Mouse (Mus musculus) embryo, embryonic 11.5 days (tissue): Measurements from ENCODE around the gene Golgb1.

Source experiments
- DNase-seq: peaks from one replicate; pipeline ENCODE4 v3.0.0-alpha.2; 2012; ENCODE audit warnings: low read depth, low spot score

Gene Golgb1

DNA sequence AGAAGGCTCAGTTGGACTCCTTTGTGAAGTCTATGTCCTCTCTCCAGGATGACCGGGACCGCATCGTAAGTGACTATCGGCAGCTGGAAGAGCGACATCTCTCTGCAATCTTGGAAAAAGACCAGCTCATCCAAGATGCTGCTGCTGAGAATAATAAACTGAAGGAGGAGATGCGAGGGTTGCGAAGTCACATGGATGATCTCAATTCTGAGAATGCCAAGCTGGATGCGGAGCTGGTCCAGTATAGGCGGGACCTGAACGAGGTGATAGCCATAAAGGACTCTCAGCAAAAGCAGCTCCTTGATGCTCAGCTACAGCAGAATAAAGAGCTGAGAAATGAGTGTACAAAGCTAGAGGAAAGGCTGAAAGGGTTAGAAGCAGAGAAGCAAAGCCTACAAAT is 43.6 kb downstream of the Golgb1 start:
- no peak for DNase-seq

DNA sequence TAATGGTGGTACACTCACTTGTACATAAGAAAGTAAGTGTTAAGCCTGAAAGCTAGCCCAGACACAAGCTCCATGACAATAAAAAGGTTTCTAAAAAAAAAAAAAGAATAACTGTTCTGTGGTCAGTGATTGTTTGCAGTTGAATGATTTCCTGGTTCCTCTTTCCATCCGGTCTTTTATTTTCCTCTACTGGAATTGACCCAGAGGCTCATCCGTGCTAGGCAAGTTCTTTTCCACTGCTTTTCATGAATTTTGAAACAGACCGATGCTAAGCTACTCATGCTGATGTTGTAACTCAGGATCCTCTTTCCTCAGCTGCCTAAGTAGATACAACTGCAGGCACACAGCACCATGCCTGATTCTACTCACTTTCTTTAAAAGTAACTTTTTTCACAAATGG is 45.5 kb downstream of the Golgb1 start:
- DNase-seq = no peak

DNA sequence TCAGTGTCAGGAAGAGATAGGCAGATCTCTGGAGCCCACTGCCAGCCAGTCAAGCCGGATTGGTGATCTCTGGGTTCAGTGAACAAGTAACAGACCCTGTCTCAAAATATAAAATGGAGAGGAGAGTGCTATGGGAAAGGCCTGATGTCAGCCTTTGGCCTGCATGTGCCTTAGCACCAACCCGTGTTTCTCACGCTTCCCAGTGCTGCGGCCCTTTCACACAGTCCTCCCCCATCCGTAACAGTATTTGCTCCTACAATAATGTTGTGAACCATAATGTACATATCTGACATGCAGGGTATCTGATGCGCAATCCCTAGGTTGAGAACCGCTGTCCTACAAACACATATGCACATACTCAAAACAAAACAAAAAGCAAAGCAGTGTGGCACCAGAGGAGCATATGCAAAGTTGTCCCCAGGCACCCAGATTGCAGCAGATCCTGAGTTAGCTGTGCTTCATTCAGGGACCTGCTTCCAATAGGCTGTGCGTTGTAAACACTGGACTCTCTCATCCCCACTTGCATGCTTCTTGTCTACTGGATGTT is 46.2 kb downstream of the Golgb1 start:
- DNase-seq = no peak

DNA sequence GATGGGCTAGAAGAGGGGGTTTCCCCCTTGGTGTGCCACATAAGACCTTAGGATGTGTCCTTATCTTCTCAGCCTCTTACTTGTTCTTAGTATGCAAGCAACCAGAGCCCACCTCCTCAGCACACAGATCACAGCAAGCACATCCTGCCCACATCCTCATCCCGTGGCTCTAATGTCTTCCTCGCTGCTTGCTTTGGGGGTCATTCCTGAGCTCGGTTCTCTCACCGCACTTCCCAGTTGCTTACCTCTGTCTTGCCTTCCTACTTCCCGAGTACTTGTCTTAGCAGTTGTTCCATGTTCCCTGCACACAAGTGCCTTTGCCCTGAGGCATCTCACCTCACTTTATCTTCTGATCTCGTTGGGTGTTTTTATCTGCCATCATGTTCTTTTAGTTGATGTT is 47.0 kb downstream of the Golgb1 start:
- no peak for DNase-seq

DNA sequence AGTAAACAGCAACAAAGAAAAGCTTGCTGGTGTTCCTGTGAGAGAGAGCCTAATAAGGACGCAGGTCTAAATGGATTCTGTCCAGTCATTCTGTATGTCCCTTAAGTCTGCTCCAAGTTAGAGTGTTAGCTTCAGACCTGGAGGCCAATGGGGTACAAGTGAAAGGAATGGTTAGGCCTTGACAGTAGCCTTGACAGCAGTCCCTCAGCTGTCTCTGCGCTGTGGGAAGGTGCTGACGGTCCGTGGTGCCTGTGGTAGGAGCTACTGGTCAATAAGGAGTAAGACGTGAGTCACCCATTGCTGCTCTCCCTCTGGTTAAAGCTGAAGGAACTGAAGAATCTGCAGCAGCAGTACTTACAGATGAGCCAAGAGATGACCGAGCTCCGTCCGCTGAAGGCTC is 49.4 kb downstream of the Golgb1 start:
- no peak for DNase-seq

DNA sequence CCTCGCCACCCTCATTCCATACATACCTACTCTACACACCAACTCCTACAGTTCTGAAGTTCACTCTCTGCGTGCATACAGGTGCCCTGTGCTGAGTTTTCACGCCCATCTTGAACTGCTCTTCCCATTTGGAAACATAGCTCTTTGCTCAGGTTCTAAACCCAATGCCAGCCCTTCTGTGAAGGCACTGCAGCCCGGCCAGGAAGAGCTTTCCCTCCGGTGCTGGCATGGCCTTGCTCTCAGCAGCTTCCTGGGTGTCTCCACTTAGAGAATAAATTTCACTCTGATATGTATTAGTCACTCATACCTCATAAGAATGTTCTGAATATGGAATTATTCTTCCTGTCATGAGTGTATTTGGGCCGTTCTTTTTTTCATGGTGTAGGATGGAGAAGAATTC is 50.4 kb downstream of the Golgb1 start:
- no peak for DNase-seq

DNA sequence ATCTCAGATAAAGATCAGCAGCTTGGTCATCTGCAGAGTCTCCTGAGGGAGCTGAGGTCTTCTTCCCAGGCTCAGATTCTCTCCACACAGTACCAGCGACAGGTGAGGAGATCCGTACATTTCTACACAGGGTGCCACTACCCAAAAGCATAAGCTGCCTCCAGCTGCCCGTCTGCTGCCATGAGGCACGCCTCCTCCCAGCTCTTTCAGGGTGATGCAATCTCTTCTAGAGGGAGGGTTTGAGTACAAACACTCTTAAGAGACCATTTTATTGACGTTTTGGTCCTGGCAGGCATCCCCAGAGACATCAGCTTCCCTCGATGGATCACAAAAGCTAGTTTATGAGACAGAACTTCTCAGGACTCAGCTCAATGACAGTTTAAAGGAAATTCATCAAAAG is 50.9 kb downstream of the Golgb1 start:
- no peak for DNase-seq

DNA sequence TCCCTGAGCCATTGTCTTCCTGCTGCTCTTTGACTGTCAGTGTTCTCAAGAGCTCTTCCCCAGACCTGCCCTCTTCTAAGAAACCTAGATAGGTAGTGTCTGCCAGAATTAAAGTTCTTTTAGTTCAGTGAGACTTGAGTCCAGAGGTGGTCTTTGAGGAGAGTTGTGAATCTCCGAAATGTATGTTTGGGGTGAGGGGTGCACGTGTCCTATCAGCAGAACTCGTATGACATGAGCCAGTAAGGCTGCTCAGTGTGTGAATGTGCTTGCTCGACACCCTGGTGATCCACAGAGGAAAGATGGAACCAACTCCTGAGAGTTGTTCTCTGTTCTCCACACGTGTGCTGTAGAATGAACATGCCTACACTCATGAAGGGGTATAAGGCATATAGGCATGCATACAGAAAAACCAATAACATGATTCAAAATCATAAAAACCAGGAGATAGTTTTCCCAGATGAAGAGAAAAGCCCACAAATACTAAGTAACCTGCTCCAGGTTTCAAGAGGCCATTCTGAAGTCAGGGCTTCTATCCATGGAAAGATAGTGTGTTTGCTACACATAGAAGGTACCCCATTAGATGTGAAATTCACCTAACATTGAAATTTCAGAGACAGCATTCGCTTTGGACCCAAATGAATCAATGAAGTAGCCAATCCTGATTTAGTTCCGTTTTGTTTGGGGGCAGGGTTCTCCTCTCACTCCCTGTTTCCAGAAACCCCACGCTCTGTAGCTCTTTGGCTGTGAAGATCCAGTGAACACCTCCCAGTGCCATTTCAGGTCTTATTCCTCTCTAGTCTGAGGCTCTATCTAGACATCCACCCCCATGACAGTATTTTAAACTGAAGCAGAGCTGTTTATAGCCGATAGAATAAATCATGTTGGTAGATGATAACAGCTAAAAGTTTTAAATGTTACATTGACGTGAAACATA is 51.8 kb downstream of the Golgb1 start:
- no peak for DNase-seq

DNA sequence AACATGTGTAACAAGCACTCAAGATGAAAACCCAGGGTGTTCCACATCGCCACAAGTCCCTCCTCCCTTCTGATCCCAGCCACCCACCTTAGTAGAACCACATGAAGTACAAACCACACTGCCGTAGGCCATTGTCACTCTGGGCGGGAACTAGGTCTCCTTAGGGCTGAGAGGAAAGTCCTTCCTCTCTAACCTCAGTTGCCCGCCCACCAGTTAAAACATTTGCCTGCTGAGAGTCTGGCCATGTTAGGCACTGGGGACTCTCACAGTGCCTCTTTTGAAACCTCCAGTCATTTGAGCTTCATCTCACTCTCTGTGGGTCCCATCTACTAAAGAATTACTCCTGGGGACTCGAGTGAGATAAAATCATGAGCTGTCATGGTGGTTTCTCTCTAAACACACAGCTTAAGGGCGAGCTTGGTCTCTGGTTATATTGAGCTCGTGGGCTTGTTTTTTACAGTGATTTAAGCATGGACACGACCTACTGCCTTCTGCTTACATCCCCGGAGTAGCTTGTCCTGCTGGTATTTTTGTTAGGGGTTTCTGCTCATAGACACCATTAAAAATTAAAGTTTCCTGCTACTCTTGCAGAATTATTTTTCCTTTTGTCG is 52.7 kb downstream of the Golgb1 start:
- no peak for DNase-seq

DNA sequence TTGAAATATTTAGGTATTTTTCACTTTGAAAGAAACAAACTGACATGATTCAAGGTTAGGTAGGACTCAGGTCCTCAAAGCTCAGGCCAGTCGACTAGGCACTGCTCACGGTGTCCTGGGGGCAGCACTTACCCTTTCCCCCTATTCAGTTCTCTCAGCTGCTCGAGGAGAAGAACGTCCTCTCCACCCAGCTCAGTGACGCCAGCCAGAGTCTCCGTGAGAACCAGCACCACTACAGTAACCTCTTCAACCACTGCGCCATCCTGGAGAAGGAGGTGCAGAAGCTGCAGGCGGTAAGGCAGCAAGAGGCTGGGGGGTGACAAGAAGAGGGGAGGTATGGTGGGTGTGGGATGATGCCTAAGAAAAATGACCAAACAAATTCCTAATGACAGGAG is 53.2 kb downstream of the Golgb1 start:
- DNase-seq = no peak

DNA sequence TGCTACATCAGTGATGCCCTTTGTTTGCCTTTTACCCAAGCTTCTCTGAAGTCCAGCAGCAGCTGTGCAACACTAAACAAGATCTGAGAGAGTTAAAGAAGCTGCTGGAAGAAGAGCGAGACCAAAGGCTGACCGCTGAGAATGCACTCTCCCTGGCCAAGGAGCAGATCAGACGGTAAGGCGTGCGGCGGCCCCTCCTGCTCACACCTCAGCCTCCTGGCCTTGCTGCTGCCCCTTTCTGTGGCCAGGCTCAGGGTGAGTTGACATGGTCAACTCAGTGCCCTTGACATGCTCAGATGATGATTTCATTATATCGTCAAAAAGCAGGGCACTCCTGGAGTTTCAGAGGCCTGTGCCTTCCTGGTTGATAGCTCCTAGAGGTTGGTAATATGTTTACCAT is 54.3 kb downstream of the Golgb1 start:
- no peak for DNase-seq

DNA sequence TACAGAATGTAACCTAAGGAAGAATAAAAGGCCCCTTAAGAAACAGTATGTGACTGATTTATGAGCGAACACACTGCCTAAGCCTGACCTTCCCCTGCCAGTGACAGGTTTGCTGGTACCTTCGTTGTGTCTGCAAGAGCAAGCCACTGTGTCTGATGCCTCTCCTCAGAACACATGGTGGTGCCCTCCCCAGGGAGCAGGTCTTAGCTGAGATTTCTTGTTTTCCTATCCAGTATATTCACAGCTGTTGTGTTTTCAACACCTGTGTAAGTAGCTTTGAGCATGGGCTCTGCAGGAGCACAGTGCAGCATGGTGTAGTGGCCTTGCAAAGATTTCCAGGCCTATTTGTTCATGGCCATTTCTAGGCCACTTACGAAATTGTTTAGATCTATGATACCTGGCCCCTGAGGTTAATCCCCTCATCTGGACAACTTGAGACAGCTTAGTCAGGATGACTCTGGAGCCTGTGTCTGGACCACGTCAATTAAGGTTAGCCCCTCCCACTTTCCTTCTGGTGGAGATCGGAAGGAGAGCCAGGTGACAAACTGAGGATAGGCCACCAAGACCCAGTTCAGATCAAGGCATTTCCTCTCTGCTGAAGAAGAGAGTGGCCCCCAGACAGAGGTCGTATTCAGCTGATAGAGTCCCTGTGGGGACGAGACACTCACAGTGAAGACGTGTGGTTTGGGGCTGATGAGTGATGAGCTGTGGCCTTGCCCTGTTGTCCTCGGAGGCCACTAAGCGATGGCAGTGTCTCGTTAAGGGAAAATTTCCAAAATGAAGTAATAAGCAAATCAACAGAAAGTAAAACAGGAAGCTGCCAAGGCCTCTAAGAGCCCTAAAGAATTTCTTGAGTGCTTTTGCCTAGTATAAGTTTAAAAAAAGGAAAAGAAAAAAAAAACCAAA is 55.5 kb downstream of the Golgb1 start:
- no peak for DNase-seq

DNA sequence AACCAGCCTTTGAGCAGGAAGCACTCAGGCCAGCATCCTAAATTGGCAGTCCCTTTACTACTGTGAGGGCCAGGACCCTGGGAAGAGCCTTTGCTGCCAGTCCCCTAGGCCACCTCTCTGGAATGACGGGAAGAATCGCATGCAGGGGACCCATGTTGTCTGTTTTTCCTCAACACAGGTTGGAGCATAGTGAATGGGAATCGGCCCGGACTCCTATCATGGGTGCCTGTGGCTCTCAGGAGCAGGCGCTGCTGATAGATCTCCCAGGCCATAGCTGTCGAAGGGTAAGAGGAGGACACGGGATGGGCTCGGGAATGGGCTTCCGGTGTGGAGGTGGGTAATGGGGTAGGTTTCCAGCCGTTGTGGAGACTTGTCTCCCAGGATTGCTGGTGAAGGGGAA is 56.4 kb downstream of the Golgb1 start:
- DNase-seq = no peak

DNA sequence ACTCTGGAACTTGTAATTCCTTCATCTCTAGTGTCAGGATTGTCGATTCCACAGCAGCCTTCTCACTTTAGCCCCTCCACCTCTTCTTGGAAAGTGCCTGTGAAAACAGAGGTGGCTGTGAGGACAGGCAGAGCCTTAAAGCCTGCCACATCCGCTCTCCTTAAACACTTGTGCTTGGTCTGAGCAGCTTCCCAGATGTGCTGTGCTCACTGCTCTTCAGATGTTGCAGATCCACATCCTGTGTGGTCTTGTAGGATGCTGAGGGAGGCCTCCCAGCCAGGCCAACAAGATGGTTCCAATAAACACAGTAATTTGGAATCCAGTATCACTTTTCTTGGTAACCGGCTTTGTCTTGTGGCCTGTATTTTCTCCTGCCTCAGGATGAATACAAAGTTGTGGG is 57.0 kb downstream of the Golgb1 start:
- no peak for DNase-seq

DNA sequence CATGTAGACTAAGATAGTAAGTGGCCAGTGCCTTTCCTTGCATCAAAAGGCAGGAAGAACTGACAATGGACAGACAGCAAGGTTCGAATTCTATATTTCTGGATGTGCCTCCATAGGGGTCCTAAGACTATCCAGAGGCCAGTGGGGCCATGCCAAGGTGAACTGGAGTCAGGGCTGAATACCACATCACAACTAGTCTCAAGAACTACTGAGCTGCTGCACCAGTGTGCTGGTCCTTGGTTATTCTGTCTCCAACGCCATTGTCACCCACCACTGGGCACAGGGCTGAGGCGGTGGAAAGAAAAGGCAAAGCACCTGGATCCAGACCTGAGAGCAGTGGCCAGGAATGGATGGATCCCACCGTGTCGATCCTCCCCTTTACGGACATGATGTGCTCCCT is 57.6 kb downstream of the Golgb1 start:
- no peak for DNase-seq

DNA sequence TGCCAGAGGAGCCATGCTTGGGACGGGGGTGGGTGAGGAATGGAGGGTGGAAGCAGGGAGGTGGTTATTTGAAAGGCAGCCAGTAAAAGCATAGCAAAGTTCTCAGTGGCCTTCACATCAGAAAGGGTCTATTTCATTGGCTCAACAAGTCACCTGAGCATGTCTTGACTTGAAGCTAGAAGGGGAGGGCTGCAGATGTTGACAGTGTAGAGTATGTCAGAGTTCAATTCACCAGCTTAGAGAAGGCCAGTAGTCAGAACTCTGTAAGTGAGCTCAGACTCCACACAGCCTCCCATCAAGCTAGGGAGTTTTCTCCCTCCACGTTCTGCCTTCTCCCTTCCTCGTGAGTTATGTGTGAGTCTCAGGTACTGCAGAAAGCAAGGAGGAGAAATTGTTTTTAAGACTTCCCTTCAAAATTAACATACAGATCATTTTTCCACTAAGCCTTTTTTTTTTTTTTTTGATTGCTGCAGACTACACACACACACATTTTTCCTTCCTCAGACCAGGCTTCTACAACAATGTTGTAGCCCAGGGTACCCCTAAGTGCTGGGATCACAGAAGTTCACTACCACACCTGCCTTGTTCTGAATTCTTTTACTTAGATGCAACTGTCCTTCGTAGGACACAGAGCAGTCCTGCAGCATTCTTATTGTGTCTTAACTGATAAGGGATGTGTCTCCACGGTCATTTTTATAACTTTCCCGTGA is 59.3 kb downstream of the Golgb1 start:
- DNase-seq = no peak

DNA sequence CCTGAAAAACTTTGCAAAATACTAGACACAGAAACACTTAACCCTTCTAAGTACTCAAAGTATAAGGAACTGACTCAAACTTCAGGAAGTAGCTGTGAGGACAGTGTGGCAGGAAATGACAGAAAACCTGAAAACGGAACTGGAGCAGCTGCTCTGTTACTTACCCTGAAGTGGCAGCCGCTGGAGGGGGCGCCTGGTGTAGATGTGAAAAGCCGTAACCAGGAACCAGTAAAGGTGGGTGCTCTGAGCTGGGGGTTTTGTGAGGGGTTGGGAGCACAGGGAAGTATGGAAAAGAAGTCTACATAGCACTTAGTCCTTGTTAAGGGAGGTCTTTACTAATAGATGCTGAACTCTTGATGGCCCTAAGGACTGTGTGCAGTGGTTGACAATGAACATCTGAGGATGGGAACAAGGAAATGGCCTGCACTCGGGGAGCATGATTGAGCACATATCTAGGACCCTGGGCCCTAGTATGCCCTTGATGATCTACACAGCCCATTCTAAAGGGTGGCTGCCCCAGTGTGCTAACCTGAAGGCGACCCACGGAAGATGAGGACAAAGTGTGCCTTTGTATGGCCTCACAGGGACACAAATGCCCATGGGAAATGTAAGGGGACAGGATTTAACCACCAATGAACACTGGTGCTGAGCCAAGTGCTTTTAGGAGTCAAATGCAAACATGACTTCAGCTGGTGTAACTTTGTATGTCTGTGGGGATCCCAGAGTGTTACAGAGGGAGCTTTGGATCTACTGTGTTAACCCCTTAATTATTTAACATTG is 60.1 kb downstream of the Golgb1 start, which contains the start of gene Hcls1:
Hcls1 (plus strand) TSS at position 143 of the 780 bp plus-strand sequence.
- no peak for DNase-seq

DNA sequence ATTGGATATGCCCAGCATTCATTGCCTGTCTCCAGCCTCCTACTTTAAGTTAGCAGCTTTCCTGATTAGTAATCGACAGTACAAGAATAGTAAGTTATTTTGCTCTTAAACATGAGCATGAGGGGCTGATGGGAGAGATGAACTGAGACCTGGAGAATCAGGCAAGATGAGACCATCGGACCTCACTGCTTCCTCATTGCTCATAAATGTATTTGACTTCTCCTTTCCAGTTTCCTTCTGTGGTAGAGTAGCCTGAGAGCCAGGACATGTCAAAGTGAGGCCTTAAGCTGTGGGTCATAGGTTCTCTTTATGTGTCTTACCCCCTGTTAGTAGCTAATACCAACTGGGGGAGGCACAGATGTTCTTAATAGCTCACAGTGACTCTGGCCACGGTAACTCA is 60.9 kb downstream of the Golgb1 start:
- DNase-seq = no peak

DNA sequence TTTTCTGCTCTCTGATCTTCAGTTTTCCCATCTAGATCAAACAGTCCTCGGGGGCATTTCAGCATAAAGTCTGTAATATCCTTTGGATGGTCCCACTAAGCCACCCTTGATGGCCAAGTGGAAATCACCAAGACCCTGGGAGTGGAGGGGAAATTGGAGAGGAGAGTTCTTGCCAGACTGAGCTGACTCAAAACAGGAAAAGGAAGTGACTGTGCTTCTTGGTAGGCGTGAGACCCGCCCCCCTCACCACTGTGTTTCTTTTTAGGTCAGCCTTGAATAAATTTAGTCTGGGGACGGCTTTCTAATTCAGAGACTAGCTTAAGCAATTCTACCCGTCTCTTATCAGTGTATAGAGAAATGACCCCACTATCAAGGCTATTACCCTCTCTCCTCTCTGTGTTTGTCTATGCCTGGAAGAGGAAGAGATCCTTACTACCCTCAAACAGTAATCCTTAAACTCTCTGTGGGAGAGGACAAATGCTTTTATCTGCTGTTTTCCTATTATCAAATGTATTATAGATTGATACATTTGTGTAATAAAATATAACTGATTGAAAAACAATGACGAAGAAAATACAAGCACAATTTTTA is 66.3 kb downstream of the Golgb1 start:
- no peak for DNase-seq

DNA sequence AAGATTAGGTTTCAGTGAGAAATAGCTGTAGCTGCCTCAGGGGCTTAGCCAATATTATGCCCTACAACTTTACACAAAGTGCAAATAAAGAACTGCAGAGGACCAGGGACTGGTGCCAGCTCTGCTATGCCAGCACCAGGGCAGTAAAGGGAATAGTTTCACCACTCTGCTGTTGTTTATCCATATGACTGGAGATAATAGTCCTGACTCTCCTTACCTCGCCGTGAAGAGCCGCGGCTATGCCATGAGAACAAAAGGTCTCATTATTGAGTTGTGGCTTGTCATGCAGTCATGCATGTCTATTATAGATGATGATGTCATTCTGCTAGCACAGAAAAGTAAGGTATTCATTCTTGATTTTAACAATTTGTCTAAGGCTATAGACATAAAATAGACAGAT is 67.0 kb downstream of the Golgb1 start:
- no peak for DNase-seq
